Mouse (Mus musculus) MEL (cell line): ENCODE data around the gene Clcn5.

Experiments
- CTCF ChIP-seq, 3 experiments: IDR thresholded peaks in 2 of 3; conservative IDR thresholded peaks in 1 of 3; 2 replicates each; pipeline ENCODE4 v1.5.1; 2011 to 2012; ENCODE audit warnings: low read length in 3 of 3, low read depth in 2 of 3, mild to moderate bottlenecking in 2 of 3, improper control_type of control experiment in 1 of 3, inconsistent platforms in 1 of 3, mixed read lengths in 1 of 3, moderate library complexity in 1 of 3; ENCODE audit not compliant: control insufficient read depth in 1 of 3, insufficient read depth in 1 of 3, poor library complexity in 1 of 3, severe bottlenecking in 1 of 3
- MXI1 ChIP-seq: IDR thresholded peaks from 2 replicates; pipeline ENCODE4 v1.6.1; 2011; ENCODE audit warnings: mild to moderate bottlenecking, low read depth, low read length, improper control_type of control experiment
- MYC ChIP-seq: IDR thresholded peaks from 2 replicates; pipeline ENCODE4 v1.6.1; 2011; ENCODE audit warnings: low read depth, mild to moderate bottlenecking, low read length, improper control_type of control experiment, moderate library complexity

GRCm38 (mm10) chrX:7204099-7204498 is 115.1 kb downstream of the Clcn5 start:
- no peak for TF ChIP-seq MXI1
- TF ChIP-seq CTCF (IDR thresholded peaks at IDR 0.05 in 2 of 3, conservative IDR thresholded peaks at IDR 0.05 in 1 of 3; ENCODE audit: control insufficient read depth in 1 of 3, insufficient read depth in 1 of 3, low read depth in 2 of 3, low read length in 3 of 3, poor library complexity in 1 of 3, severe bottlenecking in 1 of 3): no peak
- TF ChIP-seq MYC: no peak
